Mouse (Mus musculus) frontal cortex, postnatal 14 days (tissue): ENCODE measurements around the gene Lair1.
"Not testable (repeated sequence)": the region's sequence is repeated elsewhere in the genome, so short reads cannot be mapped to it uniquely, and the experiment has no call there.

Source experiments
- DNase-seq, 2 experiments: peaks; one replicate each; pipeline ENCODE4 v3.0.0; 2022; ENCODE audit warnings: low spot score in 2 of 2

Gene Lair1

GRCm38 (mm10) chr7:4063013-4063412, at the start of gene Lair1:
Gene Lair1, minus strand, starts transcription at chr7:4063204.
- DNase-seq, result no peak

- no peak for DNase-seq
Observed at GRCm38 (mm10) chr7:4111766-4112165, 48.8 kb upstream of the Lair1 start.

GRCm38 (mm10) chr7:4103411-4103810, 40.4 kb upstream of the Lair1 start:
- no peak for DNase-seq

- no peak for DNase-seq
Observed at GRCm38 (mm10) chr7:4101144-4101543, 38.1 kb upstream of the Lair1 start.

GRCm38 (mm10) chr7:4098832-4099231, 35.8 kb upstream of the Lair1 start:
- no peak for DNase-seq

- no peak for DNase-seq
Observed at GRCm38 (mm10) chr7:4098301-4098700, 35.3 kb upstream of the Lair1 start.

GRCm38 (mm10) chr7:4091170-4091569, 28.2 kb upstream of the Lair1 start:
- DNase-seq, result no peak

GRCm38 (mm10) chr7:4088679-4089078, 25.7 kb upstream of the Lair1 start:
- no peak for DNase-seq

- DNase-seq, result peak in 1 of 2 experiments; percentile 27
Observed at GRCm38 (mm10) chr7:4087896-4088480, 25.0 kb upstream of the Lair1 start.

GRCm38 (mm10) chr7:4087238-4087895, 24.4 kb upstream of the Lair1 start:
- DNase-seq, result peak; percentile 45 to 59

- no peak for DNase-seq
Observed at GRCm38 (mm10) chr7:4085562-4085961, 22.6 kb upstream of the Lair1 start.

- DNase-seq, result no peak
Observed at GRCm38 (mm10) chr7:4084161-4084560, 21.2 kb upstream of the Lair1 start.

- no peak for DNase-seq
Observed at GRCm38 (mm10) chr7:4082804-4083203, 19.8 kb upstream of the Lair1 start.

GRCm38 (mm10) chr7:4081706-4082105, 18.7 kb upstream of the Lair1 start:
- DNase-seq, result no peak

- DNase-seq, result no peak
Observed at GRCm38 (mm10) chr7:4080552-4080951, 17.5 kb upstream of the Lair1 start.

- DNase-seq, result no peak
Observed at GRCm38 (mm10) chr7:4079511-4079910, 16.5 kb upstream of the Lair1 start.

- DNase-seq, result no peak
Observed at GRCm38 (mm10) chr7:4073144-4073543, 10.1 kb upstream of the Lair1 start.

GRCm38 (mm10) chr7:4071066-4071465, 8.1 kb upstream of the Lair1 start:
- DNase-seq, result no peak

- no peak for DNase-seq
Observed at GRCm38 (mm10) chr7:4063714-4064425, 866 bp upstream of the Lair1 start.

- DNase-seq, result not testable (repeated sequence)
Observed at GRCm38 (mm10) chr7:4060602-4061188, 2.3 kb downstream of the Lair1 start.

- DNase-seq, result peak; percentile 4 to 26
Observed at GRCm38 (mm10) chr7:4026794-4027421, 36.1 kb downstream of the Lair1 start.

- not testable (repeated sequence) for DNase-seq
Observed at GRCm38 (mm10) chr7:4004636-4005035, 58.4 kb downstream of the Lair1 start.
